Mouse (Mus musculus) R1 (cell line): Measurements from ENCODE around the gene Tent4b.
"Not testable (repeated sequence)": the region's sequence is repeated elsewhere in the genome, so short reads cannot be mapped to it uniquely, and the experiment has no call there.

ENCODE experiments used
- DNase-seq: peaks from one replicate; pipeline ENCODE4 v3.0.0-alpha.2; 2018; ENCODE audit warnings: low read depth, low spot score

Gene Tent4b

GRCm38 (mm10) chr8:88198945-88199571, at the start of gene Tent4b:
TSS of gene Tent4b (plus strand) at chr8:88199213.
- DNase-seq: peak; percentile 88

DNA sequence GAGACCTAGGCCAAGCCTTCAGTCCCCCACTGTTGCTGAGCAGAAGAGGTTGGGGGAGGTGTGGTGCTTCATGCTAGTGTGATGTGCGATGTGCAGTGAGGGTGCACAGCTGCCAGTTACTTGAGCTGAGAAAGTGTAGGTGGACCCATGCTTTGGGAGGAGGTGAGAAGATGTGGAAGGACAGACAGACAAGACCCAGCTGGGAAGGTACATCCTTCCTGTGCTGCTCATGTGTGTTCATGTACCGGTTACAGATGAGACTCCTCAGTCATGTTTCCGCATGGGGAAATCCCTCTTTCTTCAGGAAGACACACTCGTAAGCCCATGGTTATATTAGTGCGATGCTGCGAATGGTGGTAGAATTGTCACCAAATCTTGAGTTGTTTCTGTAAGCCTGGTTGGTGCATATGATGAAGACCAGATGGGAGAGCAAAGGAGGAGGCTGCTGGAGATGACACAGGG, 48.1 kb upstream of the Tent4b start:
- no peak for DNase-seq

DNA sequence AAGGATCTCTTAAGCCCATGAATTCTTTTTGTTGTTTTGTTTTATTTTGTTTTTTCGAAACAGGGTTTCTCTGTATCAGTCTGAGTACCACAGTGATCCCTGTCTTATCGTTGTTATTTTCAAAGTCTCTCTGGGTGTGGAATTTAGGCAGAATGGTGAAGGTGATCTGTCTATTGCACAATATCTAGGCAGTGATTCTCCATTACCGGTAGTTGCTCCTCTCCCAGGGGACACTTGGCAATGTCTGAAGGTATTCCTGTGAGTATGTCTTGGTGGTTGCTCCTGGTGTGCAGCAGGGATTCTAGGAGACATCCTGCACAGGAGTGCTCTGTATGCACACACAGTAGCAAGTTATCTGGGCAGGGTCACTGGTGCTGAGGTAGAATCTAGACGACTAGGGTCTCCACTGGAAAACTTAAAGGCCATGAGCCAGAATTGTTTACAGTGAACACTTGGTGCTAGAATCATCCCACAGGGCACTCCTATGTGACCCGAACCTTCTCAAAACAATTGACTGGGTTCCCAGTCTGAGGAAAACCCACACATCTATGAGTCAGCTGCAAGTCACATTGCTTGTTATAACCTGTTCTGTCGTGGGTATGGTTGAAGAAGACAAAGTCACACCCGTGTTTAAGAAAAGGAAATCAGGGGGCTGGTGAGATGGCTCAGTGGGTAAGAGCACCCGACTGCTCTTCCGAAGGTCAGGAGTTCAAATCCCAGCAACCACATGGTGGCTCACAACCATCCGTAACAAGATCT, 38.6 kb upstream of the Tent4b start:
- no peak for DNase-seq

GRCm38 (mm10) chr8:88161439-88161838, 37.6 kb upstream of the Tent4b start:
- DNase-seq: peak; percentile 84

GRCm38 (mm10) chr8:88175264-88175663, 23.7 kb upstream of the Tent4b start:
- DNase-seq: no peak

DNA sequence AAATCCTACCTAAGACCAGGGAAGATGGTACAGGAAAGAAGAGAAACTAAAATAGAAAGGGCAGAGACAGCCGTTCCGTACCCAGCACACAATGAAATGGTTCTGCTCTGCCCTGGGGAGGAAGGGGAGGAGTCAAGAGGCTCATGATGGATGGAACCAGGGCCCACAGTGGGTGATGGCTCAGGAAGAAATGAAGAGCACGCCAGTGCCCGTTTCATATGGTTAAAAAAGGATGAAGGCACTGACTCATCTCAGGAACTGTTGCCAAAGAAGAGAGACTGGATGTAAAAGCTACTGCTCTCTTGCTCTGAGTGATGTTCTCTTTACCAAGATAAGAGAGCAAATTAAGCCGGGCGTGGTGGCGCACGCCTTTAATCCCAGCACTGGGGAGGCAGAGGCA, 21.7 kb upstream of the Tent4b start:
- DNase-seq: peak; percentile 53

DNA sequence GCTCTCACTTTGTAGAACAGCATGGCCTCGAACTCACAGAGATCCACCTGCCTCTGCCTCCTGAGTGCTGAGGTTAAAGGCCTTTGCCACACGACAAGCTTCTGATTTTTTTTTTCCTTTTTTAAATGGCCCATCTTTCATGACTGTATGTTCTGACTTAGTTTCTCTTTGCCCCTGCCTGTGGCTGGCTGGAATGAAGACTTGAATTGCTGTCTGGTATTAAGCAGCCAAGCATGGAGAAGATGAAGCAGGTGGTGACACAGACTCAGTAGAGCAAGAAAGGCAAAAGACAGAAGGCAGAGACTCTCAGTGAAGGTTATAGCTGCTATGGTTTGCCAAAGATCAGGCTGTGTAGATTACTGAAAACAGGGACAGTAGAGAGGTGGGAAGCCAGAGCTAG, 15.9 kb upstream of the Tent4b start:
- no peak for DNase-seq

DNA sequence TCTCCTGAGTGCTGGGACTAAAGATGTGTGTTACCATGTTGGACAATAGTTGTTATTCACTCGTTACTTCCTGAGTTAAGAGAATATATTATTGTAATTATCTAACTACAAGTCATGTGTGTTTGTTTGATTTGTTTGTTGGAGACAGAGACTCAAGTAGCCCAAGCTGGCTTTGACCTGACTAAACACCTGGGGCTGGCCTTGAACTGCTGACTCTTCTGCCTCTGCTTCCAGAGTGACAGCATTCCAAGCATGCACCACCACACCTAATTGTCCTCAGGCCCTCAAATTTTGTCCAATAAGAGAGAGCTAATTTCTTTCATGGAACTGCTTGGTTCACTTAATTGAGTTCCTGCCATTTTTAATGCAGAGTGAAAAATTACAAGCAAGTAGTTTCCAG, 14.1 kb upstream of the Tent4b start:
- DNase-seq: no peak

- no peak for DNase-seq
Measured at GRCm38 (mm10) chr8:88185716-88186115, 13.3 kb upstream of the Tent4b start.

GRCm38 (mm10) chr8:88197328-88197727, 1.7 kb upstream of the Tent4b start:
- DNase-seq: no peak

- peak; percentile 57 for DNase-seq
Measured at GRCm38 (mm10) chr8:88198551-88198944, 465 bp upstream of the Tent4b start.

DNA sequence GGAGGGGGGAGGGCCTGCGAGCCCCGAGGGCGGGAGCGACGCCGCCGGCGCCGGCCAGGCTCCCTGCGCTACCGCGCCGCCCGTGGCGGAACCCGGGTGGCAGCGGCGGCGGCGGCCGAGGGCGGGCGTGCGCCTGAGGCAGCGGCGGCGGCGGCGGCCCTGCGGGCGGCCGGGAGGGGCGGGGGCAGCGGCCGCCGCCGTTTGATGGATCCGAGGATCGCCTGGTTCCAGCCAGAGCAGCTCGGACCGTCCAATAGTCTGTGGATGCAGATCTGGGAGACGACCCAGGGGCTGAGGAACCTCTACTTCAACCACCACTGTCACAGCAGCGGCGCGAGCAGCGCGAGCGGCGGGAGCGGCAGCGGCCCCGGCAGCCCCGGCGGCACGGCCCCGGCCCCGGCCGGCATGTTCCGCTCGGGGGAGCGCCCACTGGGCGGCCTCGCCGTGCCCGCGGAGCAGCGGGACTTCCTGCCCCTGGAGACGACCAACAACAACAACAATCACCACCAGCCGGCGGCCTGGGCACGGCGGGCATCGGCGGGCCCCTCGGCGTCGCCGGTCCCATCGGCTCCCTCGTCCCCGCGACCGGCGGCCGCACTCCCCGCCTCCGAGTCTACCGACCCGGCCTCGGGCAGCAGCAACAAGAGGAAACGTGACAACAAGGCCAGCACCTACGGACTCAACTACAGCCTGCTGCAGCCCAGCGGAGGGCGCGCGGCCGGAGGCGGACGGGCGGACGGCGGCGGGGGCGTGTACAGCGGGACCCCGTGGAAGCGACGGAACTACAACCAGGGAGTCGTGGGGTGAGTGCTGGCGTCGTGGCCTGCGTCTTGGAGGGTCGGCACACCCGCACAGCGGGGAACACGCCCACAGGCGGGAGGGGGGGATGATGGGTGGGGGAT, 938 bp downstream of the Tent4b start:
- peak; percentile 28 for DNase-seq

- DNase-seq: no peak
Measured at GRCm38 (mm10) chr8:88200724-88201495, 1.9 kb downstream of the Tent4b start.

DNA sequence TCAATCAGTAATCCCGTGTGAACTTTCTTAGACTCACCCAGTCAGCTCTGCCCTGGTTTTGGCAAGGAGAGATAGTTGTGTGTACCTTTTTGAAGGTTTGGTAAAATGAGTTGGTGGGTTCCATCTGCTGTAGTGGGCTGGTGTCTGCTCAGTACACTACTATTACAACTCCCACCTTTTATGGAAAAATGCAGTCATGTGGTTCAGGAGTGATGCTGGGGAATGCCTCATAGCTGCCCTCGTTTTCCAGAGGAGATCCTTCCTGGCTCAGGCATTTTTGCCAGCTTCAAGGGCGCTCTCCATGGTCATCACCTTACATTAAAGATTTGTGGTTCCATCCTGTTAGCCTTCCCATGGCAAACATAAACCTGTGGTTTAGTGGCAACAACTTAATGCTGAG, 2.6 kb downstream of the Tent4b start:
- DNase-seq: no peak

- DNase-seq: peak; percentile 58
Measured at GRCm38 (mm10) chr8:88206016-88206415, 7.0 kb downstream of the Tent4b start.

- no peak for DNase-seq
Measured at GRCm38 (mm10) chr8:88207121-88207821, 8.3 kb downstream of the Tent4b start.

GRCm38 (mm10) chr8:88209930-88210827, 11.2 kb downstream of the Tent4b start:
- DNase-seq: not testable (repeated sequence)

DNA sequence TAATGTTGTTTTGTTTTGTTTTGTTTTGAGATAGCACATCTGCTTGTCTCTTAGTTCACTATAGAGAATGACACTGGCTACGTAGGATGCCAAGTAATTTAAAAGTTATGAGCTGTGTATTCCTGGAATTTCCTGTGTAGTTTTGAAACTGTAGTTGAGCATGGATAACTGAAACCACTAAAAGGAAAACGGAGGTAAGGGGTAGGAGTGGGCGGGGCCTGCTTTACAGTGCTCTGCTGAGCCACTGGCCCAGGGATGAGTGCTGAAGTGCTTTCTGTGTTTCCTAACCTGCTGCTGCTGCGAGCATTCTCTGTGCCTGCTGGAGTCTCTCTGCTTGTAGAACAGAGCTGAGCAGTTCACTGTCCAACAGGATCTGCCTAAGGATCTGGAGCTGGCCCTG, 22.3 kb downstream of the Tent4b start:
- peak; percentile 57 for DNase-seq

DNA sequence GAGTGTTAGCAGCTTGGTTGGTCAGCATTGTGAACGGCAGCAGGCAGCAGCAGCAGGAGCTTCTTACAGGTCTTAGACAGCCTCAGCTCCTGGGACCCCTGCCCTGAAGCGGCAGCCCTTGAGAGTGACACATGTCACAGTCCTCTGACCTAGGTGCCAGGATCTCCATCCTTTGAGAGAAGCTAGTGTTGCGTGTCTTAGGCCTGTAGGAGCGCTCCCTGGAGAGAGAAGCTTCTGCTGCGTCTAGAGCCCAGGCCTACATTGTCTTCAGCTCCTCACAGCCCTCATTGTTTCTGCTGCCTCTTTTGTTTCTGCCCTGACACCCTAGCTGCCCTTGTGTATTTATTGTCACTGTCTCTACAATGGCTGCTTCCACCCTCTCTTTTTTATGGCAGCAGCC, 26.3 kb downstream of the Tent4b start:
- no peak for DNase-seq

DNA sequence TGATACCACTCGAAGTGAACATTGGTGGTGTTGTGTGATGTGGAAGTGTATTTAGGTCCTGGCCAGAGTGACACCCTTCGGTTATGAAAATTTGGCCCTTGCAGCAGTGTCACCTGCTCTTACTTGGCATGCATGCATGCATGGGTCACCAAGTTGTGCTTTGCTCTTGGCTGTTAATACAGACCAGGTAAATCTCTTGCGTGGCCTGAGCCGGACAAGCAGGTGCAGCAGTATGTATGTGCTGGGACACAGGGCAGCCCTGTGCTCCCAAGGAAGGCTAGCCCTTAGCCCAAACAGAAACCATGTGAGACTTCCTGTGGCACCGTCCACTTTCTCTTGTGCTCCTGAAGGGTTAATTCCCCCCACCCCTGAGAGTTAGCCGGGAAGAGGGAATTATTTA, 28.8 kb downstream of the Tent4b start:
- no peak for DNase-seq
